Mouse (Mus musculus): ENCODE results near the gene Hmox2. TPM values are rescaled to one million over a fixed set of nuclear protein-coding genes. Genes with fewer than 3 reads are reported as not detected.
A peak's percentile ranks its signal among the peaks of the same experiment; 100 is the strongest.
"Not testable (repeated sequence)": the region's sequence is repeated elsewhere in the genome, so short reads cannot be mapped to it uniquely, and the experiment has no call there.

Hmox2 gene
- polyA plus RNA-seq, 1 experiment from 2014 or later = 102 TPM

DNA sequence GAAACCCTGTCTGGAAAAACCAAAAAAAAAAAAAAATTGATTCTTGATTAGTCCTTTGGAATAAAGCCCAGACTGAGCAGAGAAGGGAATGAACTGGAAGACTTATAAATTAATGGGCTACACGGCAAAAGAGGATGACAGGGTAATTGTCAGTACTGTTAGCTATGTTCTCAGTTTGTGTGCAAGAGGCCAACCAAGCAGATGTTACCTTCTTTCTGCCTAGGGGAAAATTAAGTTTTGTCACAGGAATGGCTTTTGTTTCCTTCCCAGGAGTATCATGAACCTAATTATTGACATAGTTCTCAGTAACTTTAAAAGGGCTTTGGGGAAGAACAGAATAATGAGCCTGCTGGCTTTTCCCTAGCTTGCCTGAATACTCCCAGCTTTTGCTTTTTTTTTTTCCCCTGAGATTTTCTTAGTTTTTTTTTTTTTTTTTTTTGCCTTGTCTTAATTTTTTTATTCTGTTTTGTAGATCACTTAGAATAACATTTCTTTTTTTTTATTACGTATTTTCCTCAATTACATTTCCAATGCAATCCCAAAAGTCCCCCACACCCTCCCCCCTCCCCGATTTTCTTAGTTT is 4.7 kb downstream of the Hmox2 start:
- Histone ChIP-seq H3K9me3 (replicated peaks; ENCODE audit: control insufficient read depth, low read length) (no peaks in the 10 kb centered on the region), H3K27me3 (ENCODE audit: control insufficient read depth, insufficient read depth, low read length) (no peaks in the 10 kb centered on the region), H3K4me3 (ENCODE audit: low read depth, low read length) (no peak overlapping the region), H3K9ac (ENCODE audit: low read depth, low read length) (no peak overlapping the region), H3K4me2 (no peak overlapping the region), H3K36me3 (ENCODE audit: control insufficient read depth, insufficient read depth, low read length) (no peaks in the 10 kb centered on the region), H3K27ac (ENCODE audit: low read depth, low read length) (no peak overlapping the region), H3K4me1 (ENCODE audit: control insufficient read depth, insufficient read depth, low read length) (peaks cover 7% of the 10 kb centered on the region; the same call in 1 of the 2 replicates)
- 85% methylated on average over 3 of the region's 3 CpGs for WGBS (ENCODE audit: insufficient replicate concordance)
- ATAC-seq (replicated peaks; ENCODE audit: insufficient number of reproducible peaks, low FRiP score, low TSS enrichment) = no peak

DNA sequence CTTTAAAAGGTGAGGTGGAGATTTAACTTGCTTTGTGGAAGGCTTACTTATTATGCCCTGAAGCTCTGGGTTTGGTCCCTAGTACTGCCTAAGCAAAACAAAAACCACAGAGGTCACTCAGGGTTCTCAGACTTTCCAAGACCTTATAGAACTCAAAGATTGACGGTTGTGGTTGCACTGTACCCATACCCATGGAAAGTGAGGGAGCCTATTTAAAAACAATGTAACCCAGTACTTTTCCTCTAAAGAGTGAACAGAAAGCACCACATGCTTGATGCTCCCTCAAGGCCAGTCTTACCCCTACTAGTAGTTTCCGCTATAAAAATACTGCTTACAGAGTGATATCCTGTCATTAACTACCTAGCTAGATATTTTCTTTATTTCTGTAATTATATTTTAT is 10.1 kb downstream of the Hmox2 start:
- Histone ChIP-seq H3K4me2 (no peak overlapping the region), H3K4me1 (ENCODE audit: control insufficient read depth, insufficient read depth, low read length) (no peaks in the 10 kb centered on the region), H3K27ac (ENCODE audit: low read depth, low read length) (no peak overlapping the region), H3K4me3 (ENCODE audit: low read depth, low read length) (no peak overlapping the region), H3K9me3 (replicated peaks; ENCODE audit: control insufficient read depth, low read length) (no peaks in the 10 kb centered on the region), H3K36me3 (ENCODE audit: control insufficient read depth, insufficient read depth, low read length) (no peaks in the 10 kb centered on the region), H3K9ac (ENCODE audit: low read depth, low read length) (no peak overlapping the region), H3K27me3 (ENCODE audit: control insufficient read depth, insufficient read depth, low read length) (no peaks in the 10 kb centered on the region)
- no peak for ATAC-seq (replicated peaks; ENCODE audit: insufficient number of reproducible peaks, low FRiP score, low TSS enrichment)
- 87% methylated on average over 2 of the region's 2 CpGs for WGBS (ENCODE audit: insufficient replicate concordance)

DNA sequence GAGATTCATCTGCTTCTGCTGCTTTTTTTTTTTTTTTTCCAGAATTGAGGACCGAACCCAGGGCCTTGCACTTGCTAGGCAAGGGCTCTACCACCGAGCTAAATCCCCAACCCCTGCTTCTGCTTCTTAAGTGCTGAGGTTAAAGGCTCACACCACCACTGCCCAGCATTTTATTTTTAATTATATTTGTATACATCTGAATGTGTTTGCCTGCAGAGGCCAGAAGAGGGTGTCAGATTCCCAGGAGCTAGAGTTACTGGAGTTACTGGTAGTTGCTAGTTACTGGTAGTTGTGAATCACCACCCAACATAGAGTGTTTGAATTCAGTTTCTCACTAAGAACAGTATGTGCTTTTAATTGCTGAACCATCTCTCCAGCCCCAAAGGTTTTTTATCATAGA is 13.8 kb downstream of the Hmox2 start:
- no peaks in the 10 kb centered on the region for H3K27me3 ChIP-seq (ENCODE audit: control insufficient read depth, insufficient read depth, low read length)
- 0 out of 2 replicates have a peak, but pooled peaks cover 8% of the 10 kb centered on the region for H3K36me3 ChIP-seq (ENCODE audit: control insufficient read depth, insufficient read depth, low read length)
- no peak for ATAC-seq (replicated peaks; ENCODE audit: insufficient number of reproducible peaks, low FRiP score, low TSS enrichment)
- H3K4me3 ChIP-seq (ENCODE audit: low read depth, low read length) = no peak overlapping the region
- H3K4me1 ChIP-seq (ENCODE audit: control insufficient read depth, insufficient read depth, low read length) = no peaks in the 10 kb centered on the region
- 87% methylated on average over 2 of the region's 2 CpGs for WGBS (ENCODE audit: insufficient replicate concordance)
- H3K4me2 ChIP-seq = no peak overlapping the region
- no peak overlapping the region for H3K9ac ChIP-seq (ENCODE audit: low read depth, low read length)
- no peaks in the 10 kb centered on the region for H3K9me3 ChIP-seq (replicated peaks; ENCODE audit: control insufficient read depth, low read length)
- no peak overlapping the region for H3K27ac ChIP-seq (ENCODE audit: low read depth, low read length)

DNA sequence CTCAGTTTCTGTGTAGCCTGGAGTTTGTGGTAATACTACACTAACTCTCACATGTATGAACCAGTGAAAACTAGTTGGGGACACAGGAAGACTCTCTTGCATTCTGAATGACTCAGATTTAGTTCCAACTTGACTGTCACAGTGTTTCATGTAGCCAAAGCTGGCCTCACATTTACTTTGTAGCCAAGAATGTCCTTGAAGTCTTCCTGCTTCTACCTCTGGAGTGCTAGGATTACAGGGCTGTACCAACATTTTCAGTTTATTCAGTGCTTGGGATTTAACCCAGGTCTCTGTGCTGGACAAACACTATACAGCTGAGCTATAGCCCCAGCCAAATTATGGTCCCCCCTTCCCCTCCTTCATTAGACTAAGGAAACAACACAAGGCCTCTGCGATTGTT is 16.0 kb downstream of the Hmox2 start:
- H3K4me3 ChIP-seq (ENCODE audit: low read depth, low read length) = no peak overlapping the region
- H3K27me3 ChIP-seq (ENCODE audit: control insufficient read depth, insufficient read depth, low read length) = no peaks in the 10 kb centered on the region
- H3K9ac ChIP-seq (ENCODE audit: low read depth, low read length) = no peak overlapping the region
- H3K4me2 ChIP-seq = no peak overlapping the region
- no peak overlapping the region for H3K27ac ChIP-seq (ENCODE audit: low read depth, low read length)
- ATAC-seq (replicated peaks; ENCODE audit: insufficient number of reproducible peaks, low FRiP score, low TSS enrichment) = no peak
- no peaks in the 10 kb centered on the region for H3K9me3 ChIP-seq (replicated peaks; ENCODE audit: control insufficient read depth, low read length)
- H3K4me1 ChIP-seq (ENCODE audit: control insufficient read depth, insufficient read depth, low read length) = no peaks in the 10 kb centered on the region
- 0 out of 2 replicates have a peak, but pooled peaks cover 8% of the 10 kb centered on the region for H3K36me3 ChIP-seq (ENCODE audit: control insufficient read depth, insufficient read depth, low read length)
- 84% methylated on average over 1 of the region's 1 CpGs for WGBS (ENCODE audit: insufficient replicate concordance)

DNA sequence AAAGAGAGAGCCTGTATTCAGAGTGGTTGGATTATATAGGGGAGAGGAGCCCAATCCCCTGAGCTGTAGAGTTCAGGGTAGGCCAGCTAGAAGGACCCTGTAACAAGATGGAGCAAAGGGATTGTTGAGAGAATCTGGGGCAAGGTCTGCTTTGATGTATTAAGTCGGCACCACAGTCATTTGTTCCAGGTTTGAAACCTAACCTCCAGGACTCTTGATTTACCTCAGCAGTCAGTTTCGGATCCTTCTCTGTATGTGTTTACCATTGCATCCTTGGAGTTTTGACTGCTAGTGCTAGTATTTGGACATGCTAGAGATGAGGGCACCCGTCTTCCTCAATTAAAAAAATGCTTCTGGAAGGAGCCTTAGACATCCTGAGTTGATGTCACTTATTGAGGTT is 26.0 kb downstream of the Hmox2 start:
- Histone ChIP-seq H3K4me1 (ENCODE audit: control insufficient read depth, insufficient read depth, low read length) (no peaks in the 10 kb centered on the region; the same call in 1 of the 2 replicates), H3K36me3 (ENCODE audit: control insufficient read depth, insufficient read depth, low read length) (peaks cover 7% of the 10 kb centered on the region), H3K4me3 (ENCODE audit: low read depth, low read length) (no peak overlapping the region), H3K9ac (ENCODE audit: low read depth, low read length) (no peak overlapping the region), H3K27me3 (ENCODE audit: control insufficient read depth, insufficient read depth, low read length) (no peaks in the 10 kb centered on the region), H3K9me3 (replicated peaks; ENCODE audit: control insufficient read depth, low read length) (no peaks in the 10 kb centered on the region), H3K4me2 (no peak overlapping the region), H3K27ac (ENCODE audit: low read depth, low read length) (no peak overlapping the region)
- 86% methylated on average over 3 of the region's 3 CpGs for WGBS (ENCODE audit: insufficient replicate concordance)
- ATAC-seq (replicated peaks; ENCODE audit: insufficient number of reproducible peaks, low FRiP score, low TSS enrichment) = no peak

DNA sequence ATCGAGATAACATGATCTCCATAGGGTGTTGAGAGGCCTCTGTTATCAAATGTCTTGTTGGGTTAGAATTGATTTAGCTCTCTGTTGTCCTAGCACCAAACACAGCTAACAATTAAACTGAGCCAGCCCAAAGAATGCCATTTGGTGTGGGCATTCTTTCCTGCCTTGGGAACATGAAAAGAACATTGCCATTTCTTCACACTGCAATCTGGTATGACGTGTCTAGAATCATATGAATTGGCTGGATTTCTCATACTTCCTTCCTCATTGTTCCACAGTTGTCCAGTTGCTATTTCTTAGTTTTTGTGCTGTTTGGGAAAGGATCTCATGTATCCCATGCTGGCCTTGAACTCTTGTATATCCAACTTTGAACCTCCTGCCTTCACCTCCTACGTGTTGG is 27.9 kb downstream of the Hmox2 start:
- Histone ChIP-seq H3K4me3 (ENCODE audit: low read depth, low read length) (no peak overlapping the region), H3K36me3 (ENCODE audit: control insufficient read depth, insufficient read depth, low read length) (peaks cover 7% of the 10 kb centered on the region), H3K9ac (ENCODE audit: low read depth, low read length) (no peak overlapping the region), H3K9me3 (replicated peaks; ENCODE audit: control insufficient read depth, low read length) (no peaks in the 10 kb centered on the region), H3K4me2 (no peak overlapping the region), H3K27ac (ENCODE audit: low read depth, low read length) (no peak overlapping the region), H3K27me3 (ENCODE audit: control insufficient read depth, insufficient read depth, low read length) (no peaks in the 10 kb centered on the region), H3K4me1 (ENCODE audit: control insufficient read depth, insufficient read depth, low read length) (peaks cover 2% of the 10 kb centered on the region; the same call in 1 of the 2 replicates)
- 84% methylated on average over 3 of the region's 3 CpGs for WGBS (ENCODE audit: insufficient replicate concordance)
- ATAC-seq (replicated peaks; ENCODE audit: insufficient number of reproducible peaks, low FRiP score, low TSS enrichment) = no peak

DNA sequence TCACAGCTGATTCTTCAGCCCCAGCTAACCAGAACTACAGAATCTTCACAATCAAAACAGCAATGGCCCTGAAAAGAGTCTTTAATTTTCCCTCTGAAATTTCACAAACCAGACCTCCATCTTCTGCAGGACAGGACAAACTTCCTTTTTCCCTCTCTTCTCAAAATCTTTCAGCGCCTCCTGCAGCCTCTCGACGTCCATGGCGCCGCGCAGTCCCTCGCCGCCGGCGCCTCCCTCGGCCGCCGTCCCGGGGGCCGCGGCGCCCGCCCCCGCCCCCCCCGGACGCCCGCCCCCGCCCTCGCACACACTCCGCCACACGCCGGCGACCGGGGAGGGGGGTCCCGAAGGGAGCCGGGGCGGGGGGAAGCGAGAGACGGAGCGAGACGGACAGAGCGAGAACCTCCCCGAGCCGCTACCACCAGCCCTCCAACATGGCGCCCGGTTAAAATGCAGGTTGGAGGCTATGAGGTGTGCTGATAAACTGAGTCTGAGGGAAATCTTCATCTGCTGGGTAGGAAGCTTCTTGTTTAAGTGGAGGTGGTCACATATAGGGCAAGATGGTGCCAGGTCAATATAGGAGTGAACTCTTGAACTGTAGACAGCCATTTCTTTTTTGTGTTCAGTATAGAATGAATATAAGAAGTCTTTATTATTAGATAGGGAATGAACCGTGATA is 30.6 kb downstream of the Hmox2 start:
- 2% methylated on average over 27 of the region's 42 CpGs for WGBS (ENCODE audit: insufficient replicate concordance)
- H3K4me1 ChIP-seq (ENCODE audit: control insufficient read depth, insufficient read depth, low read length) = not testable (repeated sequence)
- H3K9ac ChIP-seq (ENCODE audit: low read depth, low read length) = peak overlapping the region; percentile 74

DNA sequence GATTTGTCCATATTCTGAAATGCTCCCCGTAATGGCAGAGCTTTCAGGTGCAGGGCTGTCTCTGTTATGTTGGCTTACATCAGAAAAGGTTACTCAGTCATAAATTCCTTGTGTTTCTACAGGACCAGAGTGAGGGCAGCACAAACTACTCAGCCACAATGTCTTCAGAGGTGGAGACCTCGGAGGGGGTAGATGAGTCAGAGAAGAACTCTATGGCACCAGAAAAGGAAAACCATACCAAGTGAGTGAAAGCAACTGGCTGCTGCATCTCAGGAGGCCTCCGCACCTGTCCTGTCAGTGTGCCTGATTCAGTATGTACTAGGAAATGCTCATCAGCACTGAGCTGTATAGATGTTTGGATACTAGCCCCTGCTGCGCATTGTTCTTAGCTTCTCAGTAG is 36.3 kb downstream of the Hmox2 start:
- Histone ChIP-seq H3K9ac (ENCODE audit: low read depth, low read length) (no peak overlapping the region), H3K4me1 (ENCODE audit: control insufficient read depth, insufficient read depth, low read length) (peaks cover 5% of the 10 kb centered on the region; the same call in 1 of the 2 replicates), H3K4me2 (no peak overlapping the region), H3K27me3 (ENCODE audit: control insufficient read depth, insufficient read depth, low read length) (no peaks in the 10 kb centered on the region), H3K9me3 (replicated peaks; ENCODE audit: control insufficient read depth, low read length) (no peaks in the 10 kb centered on the region), H3K27ac (ENCODE audit: low read depth, low read length) (no peak overlapping the region), H3K36me3 (ENCODE audit: control insufficient read depth, insufficient read depth, low read length) (peaks cover 14% of the 10 kb centered on the region; the same call in 1 of the 2 replicates), H3K4me3 (ENCODE audit: low read depth, low read length) (no peak overlapping the region)
- no peak for ATAC-seq (replicated peaks; ENCODE audit: insufficient number of reproducible peaks, low FRiP score, low TSS enrichment)
- WGBS (ENCODE audit: insufficient replicate concordance) = 84% methylated on average over 4 of the region's 4 CpGs

More for the DNA sequence above, 30.6 kb downstream of the Hmox2 start:
- not testable (repeated sequence) for H3K9me3 ChIP-seq (replicated peaks; ENCODE audit: control insufficient read depth, low read length); H3K36me3 ChIP-seq (ENCODE audit: control insufficient read depth, insufficient read depth, low read length); H3K27me3 ChIP-seq (ENCODE audit: control insufficient read depth, insufficient read depth, low read length)
- Histone ChIP-seq H3K4me2 (peak overlapping the region; percentile 58), H3K4me3 (ENCODE audit: low read depth, low read length) (peak overlapping the region; percentile 45), H3K27ac (ENCODE audit: low read depth, low read length) (peak overlapping the region; percentile 66)
- ATAC-seq (replicated peaks; ENCODE audit: insufficient number of reproducible peaks, low FRiP score, low TSS enrichment) = peak; percentile 69

DNA sequence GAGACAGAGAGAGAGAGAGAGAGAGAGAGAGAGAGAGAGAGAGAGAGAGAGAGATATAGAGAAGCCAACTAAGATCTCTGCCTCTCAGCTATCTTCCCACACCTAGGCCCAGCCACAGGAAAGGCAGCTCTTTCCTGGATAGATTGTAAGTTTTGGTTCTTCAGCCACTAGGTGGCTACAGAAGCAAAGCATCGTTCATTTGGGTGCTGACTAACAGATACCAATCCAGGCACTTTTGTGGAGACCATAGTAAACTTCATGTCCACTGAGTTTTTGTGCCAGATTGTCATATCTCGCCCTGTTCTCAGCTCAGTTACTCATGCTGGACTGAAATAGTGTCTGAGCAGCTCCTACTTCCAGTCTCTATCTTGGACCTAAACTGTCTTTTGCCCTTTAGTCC is 37.1 kb downstream of the Hmox2 start:
- Histone ChIP-seq H3K27ac (ENCODE audit: low read depth, low read length) (no peak overlapping the region), H3K9ac (ENCODE audit: low read depth, low read length) (no peak overlapping the region), H3K4me3 (ENCODE audit: low read depth, low read length) (no peak overlapping the region), H3K36me3 (ENCODE audit: control insufficient read depth, insufficient read depth, low read length) (peaks cover 20% of the 10 kb centered on the region), H3K9me3 (replicated peaks; ENCODE audit: control insufficient read depth, low read length) (no peaks in the 10 kb centered on the region), H3K27me3 (ENCODE audit: control insufficient read depth, insufficient read depth, low read length) (no peaks in the 10 kb centered on the region), H3K4me2 (no peak overlapping the region), H3K4me1 (ENCODE audit: control insufficient read depth, insufficient read depth, low read length) (0 out of 2 replicates have a peak, but pooled peaks cover 3% of the 10 kb centered on the region)
- 43% methylated on average over 2 of the region's 2 CpGs for WGBS (ENCODE audit: insufficient replicate concordance)
- ATAC-seq (replicated peaks; ENCODE audit: insufficient number of reproducible peaks, low FRiP score, low TSS enrichment) = no peak

Measured in heart, embryonic 11.5 days (tissue).